Mouse (Mus musculus) adipose tissue, adult 10 weeks (tissue): ENCODE results near the gene Celsr3. TPM values are rescaled to one million over a fixed set of nuclear protein-coding genes. Genes with fewer than 3 reads are reported as not detected.

ENCODE experiments used
- polyA plus RNA-seq: library from polyadenylated mRNA; stranded (reverse); fragments of 350-450 nt; fragmentation: Illumina TruSeq; extraction: RNeasy Lipid Tissue Mini Kit (QIAGEN cat#74804); gene quantifications from one replicate; pipeline ENCODE4 v1.2.3, GENCODE M21; 2014; ENCODE audit warnings: low read depth, low replicate concordance

Gene Celsr3
- 0.14 TPM for polyA plus RNA-seq

DNA sequence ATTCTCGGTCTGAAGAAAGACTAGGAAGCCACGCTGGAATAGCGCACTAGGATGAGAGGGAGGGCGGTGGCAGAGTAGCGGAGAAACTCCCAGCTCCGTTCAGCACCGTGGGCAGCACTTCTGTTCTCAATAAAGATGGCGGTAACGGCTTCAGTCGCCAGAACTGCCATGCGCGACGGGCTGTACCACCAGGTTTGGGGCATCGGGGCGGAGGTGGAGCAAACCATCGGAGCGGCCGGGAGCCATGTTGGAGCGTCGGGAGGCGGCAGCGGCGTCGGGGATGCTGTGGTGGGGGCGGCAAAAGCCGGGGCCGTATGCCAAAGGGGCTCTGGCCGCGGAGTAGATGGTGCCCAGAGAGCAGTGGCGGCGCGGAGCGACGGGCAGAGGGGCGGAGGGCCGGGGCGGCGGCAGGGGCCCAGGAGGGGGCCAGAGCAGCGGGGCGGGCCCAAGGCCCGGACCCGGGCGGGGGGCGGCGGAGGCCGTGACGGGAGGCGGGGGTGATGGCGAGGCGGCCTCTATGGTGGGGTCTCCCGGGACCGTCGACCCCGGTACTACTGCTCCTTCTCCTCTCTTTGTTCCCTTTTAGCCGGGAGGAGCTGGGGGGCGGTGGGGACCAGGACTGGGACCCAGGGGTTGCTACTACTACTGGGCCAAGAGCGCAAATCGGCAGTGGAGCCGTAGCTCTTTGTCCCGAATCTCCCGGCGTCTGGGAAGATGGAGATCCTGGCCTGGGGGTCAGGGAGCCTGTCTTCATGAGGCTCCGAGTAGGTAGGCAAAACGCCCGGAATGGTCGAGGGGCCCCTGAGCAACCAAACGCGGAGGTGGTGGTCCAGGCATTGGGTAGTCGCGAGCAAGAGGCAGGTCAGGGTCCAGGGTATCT lies at the start of gene Celsr3:
Gene Celsr3, plus strand, starts transcription at position 501 of the 880 bp plus-strand sequence.

DNA sequence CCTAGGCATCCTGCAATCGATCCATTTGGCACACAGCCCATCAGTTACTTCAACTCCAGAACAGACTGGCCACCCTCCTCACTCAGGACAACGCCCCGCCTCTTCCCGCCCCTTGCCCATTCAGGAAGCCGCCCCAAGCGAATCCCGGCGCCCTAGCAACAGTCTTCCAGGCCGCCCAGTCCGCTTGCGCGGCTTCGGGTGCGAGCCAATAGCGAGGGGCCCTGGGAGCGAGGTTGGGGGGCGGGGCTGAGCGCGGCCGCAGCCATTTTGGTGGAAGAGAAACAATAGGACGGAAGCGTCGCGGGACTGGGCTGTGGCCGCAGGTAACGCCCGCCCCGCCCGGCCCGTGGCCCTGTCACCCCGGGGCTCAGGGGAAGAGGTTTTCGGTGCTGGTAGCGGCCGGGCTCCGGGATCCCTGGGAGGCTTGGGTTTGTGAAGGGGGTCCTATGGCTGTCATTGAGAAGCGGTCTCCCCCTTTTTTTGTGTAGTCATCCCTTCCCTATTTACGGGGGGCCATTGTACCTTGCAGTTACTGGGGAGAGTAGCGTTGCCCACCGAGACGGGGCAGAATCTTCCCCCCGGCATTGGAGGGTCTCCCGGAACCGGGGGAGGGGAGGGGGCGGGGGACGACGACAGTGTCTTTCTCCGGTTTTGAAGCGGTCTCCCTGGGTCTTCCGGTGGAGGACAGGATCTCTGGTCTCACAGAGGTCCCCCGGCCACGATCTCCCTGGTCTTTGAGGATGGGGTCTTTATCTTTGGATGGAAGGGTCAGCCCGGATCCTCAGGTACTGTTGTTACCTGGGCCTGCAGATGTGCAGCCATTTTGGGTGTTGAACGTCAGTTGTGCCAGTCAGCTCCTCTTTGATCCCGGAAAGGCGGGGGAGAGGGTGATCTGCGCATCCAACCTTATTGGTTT lies 42.3 kb upstream of the Celsr3 start, which contains the start of gene Ip6k2:
Gene Ip6k2, plus strand, starts transcription at position 249 of the 916 bp plus-strand sequence.

DNA sequence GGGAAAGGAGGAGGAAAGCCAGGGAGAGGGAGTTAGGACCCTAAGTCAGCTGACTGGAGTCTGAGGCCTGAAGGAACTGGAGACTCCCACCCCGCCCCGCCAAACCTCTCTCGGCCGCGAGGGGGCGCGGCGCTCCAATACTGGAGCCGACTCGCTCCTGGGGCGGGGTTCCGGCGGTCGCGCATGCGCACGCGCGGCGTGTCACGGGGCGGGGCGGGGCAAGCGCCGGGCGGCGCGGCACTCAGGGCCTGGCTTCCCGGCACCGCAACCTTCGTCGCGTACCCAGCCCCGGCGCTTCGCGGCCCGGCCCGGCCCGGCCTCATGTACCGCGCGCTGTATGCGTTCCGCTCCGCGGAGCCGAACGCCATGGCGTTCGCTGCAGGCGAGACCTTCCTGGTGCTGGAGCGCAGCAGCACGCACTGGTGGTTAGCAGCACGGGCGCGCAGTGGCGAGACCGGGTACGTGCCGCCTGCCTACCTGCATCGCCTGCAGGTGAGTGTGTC lies 17.9 kb upstream of the Celsr3 start, which contains the start of gene Nckipsd:
Gene Nckipsd, plus strand, starts transcription at position 206 of the 503 bp plus-strand sequence.

DNA sequence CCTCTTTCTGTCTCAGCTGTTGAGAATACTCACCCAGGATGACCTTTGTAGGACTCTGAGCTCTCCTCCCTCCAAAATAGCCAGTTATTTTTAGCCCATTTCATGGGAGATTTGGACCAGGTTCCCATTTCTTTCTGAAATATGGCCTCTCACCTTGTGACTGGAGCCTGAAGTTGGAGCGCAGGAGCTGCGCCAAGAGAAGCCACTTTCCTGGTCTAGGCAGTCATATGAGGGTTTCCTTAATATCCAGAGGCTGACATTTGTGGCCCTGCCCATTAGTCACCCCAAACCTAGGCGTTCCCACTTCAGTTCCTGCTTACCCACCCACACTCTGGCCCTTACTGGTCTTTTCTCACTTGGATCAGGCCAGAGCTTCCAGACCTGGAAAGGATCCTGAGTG lies 26.9 kb downstream of the Celsr3 start, which contains the start of gene Slc26a6:
Gene Slc26a6, plus strand, starts transcription at position 308 of the 400 bp plus-strand sequence.

Other genes with a start within 250 kb of the Celsr3 start
- 39.9 TPM for gene Wdr6, start 247.6 kb upstream of the Celsr3 start, polyA plus RNA-seq
- gene P4htm, start 228.7 kb upstream of the Celsr3 start, polyA plus RNA-seq = 7.0 TPM
- 41.7 TPM for gene Arih2, start 176.9 kb upstream of the Celsr3 start, polyA plus RNA-seq
- gene Slc25a20, start 164.2 kb upstream of the Celsr3 start, polyA plus RNA-seq = 38.7 TPM
- 35.5 TPM for gene Prkar2a, start 137.0 kb upstream of the Celsr3 start, polyA plus RNA-seq
- gene Ip6k2, start 42.5 kb upstream of the Celsr3 start, polyA plus RNA-seq = 197 TPM
- 22.0 TPM for gene Nckipsd, start 18.0 kb upstream of the Celsr3 start, polyA plus RNA-seq
- 7.9 TPM for gene Slc26a6, start 27.0 kb downstream of the Celsr3 start, polyA plus RNA-seq
- 3.0 TPM for gene Tmem89, start 88.3 kb downstream of the Celsr3 start, polyA plus RNA-seq
- gene Uqcrc1, start 110.3 kb downstream of the Celsr3 start, polyA plus RNA-seq = 159 TPM
- 15.2 TPM for gene Col7a1, start 127.3 kb downstream of the Celsr3 start, polyA plus RNA-seq
- 1.5 TPM for gene Ucn2, start 159.7 kb downstream of the Celsr3 start, polyA plus RNA-seq
- gene Pfkfb4, start 165.5 kb downstream of the Celsr3 start, polyA plus RNA-seq = 23.7 TPM
- 103 TPM for gene Shisa5, start 212.2 kb downstream of the Celsr3 start, polyA plus RNA-seq
- gene Trex1, start 233.4 kb downstream of the Celsr3 start, polyA plus RNA-seq = 17.6 TPM
- 10.4 TPM for gene Atrip, start 247.8 kb downstream of the Celsr3 start, polyA plus RNA-seq